Mouse (Mus musculus) gastrocnemius, postnatal 10 days (tissue): Measurements from ENCODE around the gene Nsun5. TPM values are rescaled to one million over a fixed set of nuclear protein-coding genes. Genes with fewer than 3 reads are reported as not detected.
A peak's percentile ranks its signal among the peaks of the same experiment; 100 is the strongest.

Experiments
- DNase-seq: peaks from one replicate; pipeline ENCODE4 v3.0.0; 2021; ENCODE audit warnings: mixed read lengths
- microRNA-seq, 2 experiments: library from miRNA; unstranded; fragments of <30 nt; microRNA quantifications; one replicate each; pipeline ENCODE4 v1.2.0; 2021
- total RNA-seq, 2 experiments: library from RNA; stranded (reverse); gene quantifications; 2 replicates each; pipeline ENCODE4 v1.2.3; 2021

Nsun5 gene
- total RNA-seq, 2 experiments from 2014 or later = 9.6 to 12.1 TPM

- DNase-seq = no peak
Measured at GRCm38 (mm10) chr5:135373601-135374000, 3.8 kb downstream of the Nsun5 start.

- DNase-seq = peak; percentile 38
Measured at GRCm38 (mm10) chr5:135375167-135375566, 5.4 kb downstream of the Nsun5 start.

GRCm38 (mm10) chr5:135376341-135376740, 6.6 kb downstream of the Nsun5 start:
- DNase-seq = no peak

GRCm38 (mm10) chr5:135380681-135381080, 10.9 kb downstream of the Nsun5 start:
- DNase-seq = no peak

GRCm38 (mm10) chr5:135381356-135381925, 11.7 kb downstream of the Nsun5 start:
- DNase-seq = no peak

GRCm38 (mm10) chr5:135382746-135383145, 13.0 kb downstream of the Nsun5 start:
- no peak for DNase-seq

- no peak for DNase-seq
Measured at GRCm38 (mm10) chr5:135383771-135384170, 14.0 kb downstream of the Nsun5 start.

GRCm38 (mm10) chr5:135394004-135394823, 24.5 kb downstream of the Nsun5 start, which contains the start of gene Pom121:
Pom121 (minus strand) TSS chr5:135394546.
- peak; percentile 87 for DNase-seq

GRCm38 (mm10) chr5:135395826-135396225, 26.1 kb downstream of the Nsun5 start:
- DNase-seq = no peak

- DNase-seq = no peak
Measured at GRCm38 (mm10) chr5:135399382-135399781, 29.6 kb downstream of the Nsun5 start.

GRCm38 (mm10) chr5:135400244-135400643, 30.5 kb downstream of the Nsun5 start:
- peak; percentile 91 for DNase-seq

GRCm38 (mm10) chr5:135404623-135405022, 34.9 kb downstream of the Nsun5 start:
- DNase-seq = no peak

- no peak for DNase-seq
Measured at GRCm38 (mm10) chr5:135405437-135405836, 35.7 kb downstream of the Nsun5 start.

- no peak for DNase-seq
Measured at GRCm38 (mm10) chr5:135408114-135408513, 38.4 kb downstream of the Nsun5 start.

GRCm38 (mm10) chr5:135410266-135410665, 40.5 kb downstream of the Nsun5 start:
- no peak for DNase-seq

Small RNA genes lying within 50 kb of the gene (microRNA-seq; reads per million reads assigned to microRNA genes)
- gene Mir7033 = 0.50 to 0.64 reads per million in 2 experiments

Other genes starting within 250 kb of the Nsun5 start
- 10 to 100 TPM; 13.6 to 16.8 TPM for gene Tbl2, start 220.3 kb upstream of the Nsun5 start, total RNA-seq
- 10 to 100 TPM; 28.4 to 28.9 TPM for gene Bcl7b, start 201.7 kb upstream of the Nsun5 start, total RNA-seq
- 10 to 100 TPM; 29.0 to 39.2 TPM for gene Baz1b, start 182.7 kb upstream of the Nsun5 start, total RNA-seq
- 1 to 10 TPM; 9.2 to 9.8 TPM for gene Fzd9, start 118.7 kb upstream of the Nsun5 start, total RNA-seq
- not detected for gene Fkbp6, start 19.9 kb upstream of the Nsun5 start, total RNA-seq
- gene Trim50, start 16.7 kb upstream of the Nsun5 start, total RNA-seq = not detected
- 10 to 100 TPM; 11.5 to 14.9 TPM for gene Pom121, start 24.6 kb downstream of the Nsun5 start, total RNA-seq
- gene Hip1, start 175.2 kb downstream of the Nsun5 start, total RNA-seq = 10 to 100 TPM; 82.8 to 92.7 TPM
- gene Ccl26, start 193.6 kb downstream of the Nsun5 start, total RNA-seq = not detected
- 1 to 10 TPM; 1.7 to 3.2 TPM for gene Ccl24, start 203.1 kb downstream of the Nsun5 start, total RNA-seq